ENCODE assay signal across 9 mouse cellular contexts in genomic region chr10:127341891-127342639, GRCm38 (mm10). TPM values are rescaled to one million over a fixed set of nuclear protein-coding genes. Genes with fewer than 3 reads are reported as not detected.
DNase-seq lines count a peak whose midpoint lies in the region; ATAC-seq and TF ChIP-seq lines count a peak whose summit lies in the region.
"Had no signal": no experiment of that assay in that cellular context is flagged by ENCODE, and none has a peak within 500 bp of the region (broad histone marks: within the 10 kb centered on the region; RNA-seq: fewer than 3 reads in every experiment).

Gene Gli1, minus strand, starts transcription at chr10:127341974.

- WGBS in forebrain, embryonic 10.5 days: under 1% methylated on average over 29 of the region's 29 CpGs
- 1% methylated on average over 29 of the region's 29 CpGs for WGBS in heart, embryonic 16.5 days

- peaks cover 42% of the 10 kb centered on the region for H3K27me3 ChIP-seq in CH12.LX (replicated peaks)
- peaks cover 52% of the 10 kb centered on the region for H3K27me3 ChIP-seq in forebrain, embryonic 10.5 days (ENCODE audit: poor library complexity, severe bottlenecking)
- peaks cover 20% of the 10 kb centered on the region for H3K27me3 ChIP-seq in heart, embryonic 16.5 days (ENCODE audit: control insufficient read depth, insufficient read depth, low read length)

- in situ Hi-C loops in CH12.LX (cut with MboI; ENCODE audit: low pct_ligation_motif_present, low pct_unique_long_range_greater_than_20kb, low sequenced_read_pairs): no loop called here

- no peak within 1 kb of the TSS for H3K27ac ChIP-seq in CH12.LX (ENCODE audit: insufficient read depth, low read depth)
- peak within 1 kb of the TSS; percentile 91 for H3K27ac ChIP-seq in forebrain, embryonic 10.5 days
- no peak within 1 kb of the TSS for H3K27ac ChIP-seq in heart, embryonic 16.5 days (ENCODE audit: low read length)
- H3K27ac ChIP-seq: macrophage had no signal

- TF ChIP-seq EP300 in CH12.LX (IDR thresholded peaks at IDR 0.05; ENCODE audit: low read length): no peak

- peak; percentile 77 for TF ChIP-seq RAD21 in CH12.LX (IDR thresholded peaks at IDR 0.05; ENCODE audit: low read depth, low read length)

- H3K4me2 ChIP-seq in CH12.LX (ENCODE audit: insufficient read depth, low read depth, poor library complexity, severe bottlenecking): peak within 1 kb of the TSS; percentile 90
- H3K4me2 ChIP-seq in heart, embryonic 16.5 days (ENCODE audit: low read depth, low read length): peak within 1 kb of the TSS; percentile 98

- H3K4me3 ChIP-seq in CH12.LX (replicated peaks in 1 of 3; ENCODE audit: low read depth in 2 of 3, low read length in 2 of 3, poor library complexity in 1 of 3): peak within 1 kb of the TSS in 1 of 3 experiments; percentile 46
- peak within 1 kb of the TSS; percentile 58 for H3K4me3 ChIP-seq in forebrain, embryonic 10.5 days
- peak within 1 kb of the TSS; percentile 59 for H3K4me3 ChIP-seq in heart, embryonic 16.5 days (ENCODE audit: low read length)

- H3K9ac ChIP-seq in CH12.LX (ENCODE audit: insufficient read depth, low read depth): no peak within 1 kb of the TSS
- H3K9ac ChIP-seq in heart, embryonic 16.5 days (ENCODE audit: low read length): peak within 1 kb of the TSS; percentile 31; the same call in 1 of the 2 replicates

- no peak for TF ChIP-seq POLR2A in CH12.LX (IDR thresholded peaks at IDR 0.05; ENCODE audit: low read depth, low read length)

- ATAC-seq in heart, embryonic 16.5 days (replicated peaks; ENCODE audit: extremely low read depth, insufficient read depth, low FRiP score): 0 out of 2 replicates have a peak, but pooled peaks have one; percentile 30
- ATAC-seq in neutrophil, adult 5-6 weeks (ENCODE audit: extremely low read depth, insufficient number of reproducible peaks, low FRiP score, poor library complexity, severe bottlenecking): peak; percentile 71

- no peaks in the 10 kb centered on the region for H3K79me2 ChIP-seq in CH12.LX (replicated peaks; ENCODE audit: control insufficient read depth, extremely low read depth, insufficient read depth, poor library complexity, severe bottlenecking)

- no peaks in the 10 kb centered on the region for H3K36me3 ChIP-seq in CH12.LX (replicated peaks in 1 of 2; ENCODE audit: control insufficient read depth in 1 of 2, insufficient read depth in 1 of 2, low read length in 1 of 2)
- H3K36me3 ChIP-seq in forebrain, embryonic 10.5 days (replicated peaks): peaks cover 11% of the 10 kb centered on the region
- H3K36me3 ChIP-seq in heart, embryonic 16.5 days (ENCODE audit: control insufficient read depth, insufficient read depth): no peaks in the 10 kb centered on the region

- dilution Hi-C loops in CH12.LX (cut with MboI; ENCODE audit: extremely low pct_ligation_motif_present, extremely low pct_unique_long_range_greater_than_20kb, low sequenced_read_pairs): no loop called here

- H3K4me1 ChIP-seq in CH12.LX (ENCODE audit: control insufficient read depth in 1 of 2, insufficient read depth in 2 of 2): peaks cover 0 to 31% of the 10 kb centered on the region in 2 experiments; a peak in 2 of 4 replicates
- peaks cover 42% of the 10 kb centered on the region for H3K4me1 ChIP-seq in forebrain, embryonic 10.5 days
- H3K4me1 ChIP-seq in heart, embryonic 16.5 days (ENCODE audit: control insufficient read depth, insufficient read depth, low read length): peaks cover 26% of the 10 kb centered on the region

- DNase-seq in CH12.LX (ENCODE audit: extremely low read depth): peak; percentile 90
- DNase-seq in c-Kit-negative CD71-positive TER-119-positive erythroid progenitor cells, embryonic 14.5 days (ENCODE audit: low read depth, low spot score): peak; percentile 55
- DNase-seq in forebrain, embryonic 10.5 days (ENCODE audit: extremely low spot score, low spot score): peak; percentile 89
- DNase-seq in kidney, postnatal 25 days: peak; percentile 84 to 87
- DNase-seq in lung, adult 18-20 months: peak; percentile 84 to 88
- peak; percentile 82 for DNase-seq in testis, postnatal 14 days (ENCODE audit: low spot score)

- H3K9me3 ChIP-seq in CH12.LX (replicated peaks; ENCODE audit: low read length): peaks cover 8% of the 10 kb centered on the region
- H3K9me3 ChIP-seq in forebrain, embryonic 10.5 days: no peaks in the 10 kb centered on the region
- H3K9me3 ChIP-seq in heart, embryonic 16.5 days (replicated peaks; ENCODE audit: control insufficient read depth, low read length): no peaks in the 10 kb centered on the region

- peak; percentile 76 to 94 for TF ChIP-seq CTCF in CH12.LX (conservative IDR thresholded peaks at IDR 0.05 in 1 of 2, IDR thresholded peaks at IDR 0.05 in 1 of 2; ENCODE audit: low read depth in 2 of 2, low read length in 2 of 2)

TF ChIP-seq in CH12.LX, 34 proteins besides CTCF, POLR2A, EP300 and RAD21:
- TF ChIP-seq MAZ (IDR thresholded peaks at IDR 0.05; ENCODE audit: low read depth, low read length): peak; percentile 42
- no peak for TF ChIP-seq ELF1 (IDR thresholded peaks at IDR 0.05; ENCODE audit: low read depth, low read length)
- no peak for TF ChIP-seq TBP (conservative IDR thresholded peaks at IDR 0.05; ENCODE audit: low read depth, low read length)
- no peak for TF ChIP-seq KAT2A (IDR thresholded peaks at IDR 0.05; ENCODE audit: insufficient replicate concordance, low read length)
- 0 out of 2 replicates have a peak, but pooled peaks have one; percentile 12 for TF ChIP-seq IRF4 (IDR thresholded peaks at IDR 0.05; ENCODE audit: low read depth, low read length)
- TF ChIP-seq MAX (IDR thresholded peaks at IDR 0.05; ENCODE audit: low read length): peak; percentile 88
- TF ChIP-seq SMC3 (IDR thresholded peaks at IDR 0.05; ENCODE audit: low read depth, low read length): peak; percentile 71
- no peak for TF ChIP-seq TCF12 (IDR thresholded peaks at IDR 0.05; ENCODE audit: low read depth, low read length)
- TF ChIP-seq POLR2AphosphoS2 (IDR thresholded peaks at IDR 0.05; ENCODE audit: low read depth, low read length): no peak
- peak; percentile 65; the same call in 1 of the 2 replicates for TF ChIP-seq SIN3A (IDR thresholded peaks at IDR 0.05; ENCODE audit: low read length)
- TF ChIP-seq MYC (IDR thresholded peaks at IDR 0.05; ENCODE audit: low read depth, low read length): peak; percentile 77
TF ChIP-seq in CH12.LX: peak in this region for 6.

RNA-seq across cellular contexts. Expression of gene Gli1, which starts in this region (rescaled TPM):
- total RNA-seq in CH12.LX (2012; rRNA removed) (0.13 and 0.42 TPM in 2 replicates), CH12.LX (2014; rRNA removed) (not detected in 2 replicates)
- 0.10 and 0.14 TPM in 2 replicates for polyA plus RNA-seq in CH12.LX (2012; ENCODE audit: insufficient read length, low read depth)
- polyA plus RNA-seq in forebrain, embryonic 10.5 days (2016; fragmentation: Nextera tagmentation; extraction: Ambion mirVana): 7.0 and 7.9 TPM in 2 replicates
- polyA plus RNA-seq in heart, embryonic 16.5 days (2015; fragmentation: Nextera tagmentation; extraction: Ambion mirVana): 0.91 and 1.4 TPM in 2 replicates
- not detected in 2 replicates for total RNA-seq in neutrophil, adult 5-6 weeks (2017)
- polyA plus RNA-seq: macrophage had no signal

Comparison
In these comparisons a context has a peak if more than half of its experiments do, and no peak if none do; other contexts are left out.
1. Peak in DNase-seq and H3K4me2 ChIP-seq in CH12.LX; RNA of the gene not detected or under 1 TPM.
2. Peak in ATAC-seq in neutrophil, adult 5-6 weeks; RNA of the gene not detected or under 1 TPM.